ENCODE assay signal across 14 mouse cellular contexts in genomic region chr8:57361003-57361805, GRCm38 (mm10). TPM values are rescaled to one million over a fixed set of nuclear protein-coding genes. Genes with fewer than 3 reads are reported as not detected.
A peak's percentile ranks its signal among the peaks of the same experiment; 100 is the strongest.
DNase-seq lines count a peak whose midpoint lies in the region; ATAC-seq and TF ChIP-seq lines count a peak whose summit lies in the region.
"Had no signal": no experiment of that assay in that cellular context is flagged by ENCODE, and none has a peak within 500 bp of the region (broad histone marks: within the 10 kb centered on the region; RNA-seq: fewer than 3 reads in every experiment).

No protein-coding gene starts in this region.

- H3K27me3 ChIP-seq in liver, adult 2 months (ENCODE audit: control insufficient read depth, insufficient read depth, low read length) = no peaks in the 10 kb centered on the region
- no peaks in the 10 kb centered on the region for H3K27me3 ChIP-seq in liver, embryonic 11.5 days (replicated peaks; ENCODE audit: control insufficient read depth, insufficient read depth, low read length)
- H3K27me3 ChIP-seq in heart, embryonic 15.5 days = no peaks in the 10 kb centered on the region
- H3K27me3 ChIP-seq in hindbrain, embryonic 10.5 days (ENCODE audit: insufficient read depth, poor library complexity, severe bottlenecking) = 0 out of 2 replicates have a peak, but pooled peaks cover 2% of the 10 kb centered on the region
- H3K27me3 ChIP-seq: forebrain, embryonic 12.5 days had no signal

- H3K36me3 ChIP-seq in liver, adult 2 months (ENCODE audit: control insufficient read depth, insufficient read depth, low read length) = no peaks in the 10 kb centered on the region
- H3K36me3 ChIP-seq in liver, embryonic 11.5 days (ENCODE audit: control insufficient read depth, insufficient read depth, low read length) = no peaks in the 10 kb centered on the region
- H3K36me3 ChIP-seq in heart, embryonic 15.5 days = no peaks in the 10 kb centered on the region
- H3K36me3 ChIP-seq in hindbrain, embryonic 10.5 days = no peaks in the 10 kb centered on the region
- H3K36me3 ChIP-seq: forebrain, embryonic 12.5 days had no signal

- no peaks in the 10 kb centered on the region for H3K79me2 ChIP-seq in liver, adult 2 months (ENCODE audit: control insufficient read depth, insufficient read depth, low read length)

- ATAC-seq in liver, embryonic 11.5 days (replicated peaks; ENCODE audit: low FRiP score) = no peak
- peak; percentile 80 for ATAC-seq in heart, embryonic 15.5 days (replicated peaks; ENCODE audit: insufficient number of reproducible peaks, insufficient read depth, low FRiP score, low read depth)

- DNase-seq in liver, adult 2 months (ENCODE audit: extremely low read depth, low read depth, low spot score) = peak; percentile 6
- DNase-seq in liver, embryonic 11.5 days (ENCODE audit: low spot score) = no peak
- DNase-seq in kidney, postnatal 36 days = peak; percentile 43 to 44
- DNase-seq in skeletal muscle tissue, adult 2 months (ENCODE audit: low read depth, low spot score) = peak; percentile 3
- no peak for DNase-seq in urinary bladder, adult 2 months (ENCODE audit: low spot score)
- no peak for DNase-seq in hindbrain, embryonic 10.5 days (ENCODE audit: low spot score)
- DNase-seq: layer of hippocampus, adult 9-11 months; midbrain, embryonic 14.5 days; thymus, postnatal 14 days had no signal

- no peak overlapping the region for H3K4me3 ChIP-seq in liver, adult 2 months (ENCODE audit: insufficient read depth, low read depth, low read length)
- H3K4me3 ChIP-seq in liver, embryonic 11.5 days (ENCODE audit: low read depth, low read length) = no peak overlapping the region
- no peak overlapping the region for H3K4me3 ChIP-seq in heart, embryonic 15.5 days
- no peak overlapping the region for H3K4me3 ChIP-seq in hindbrain, embryonic 10.5 days
- H3K4me3 ChIP-seq: forebrain, embryonic 12.5 days had no signal

- no peak for TF ChIP-seq CTCF in liver, adult 2 months (IDR thresholded peaks at IDR 0.05; ENCODE audit: low read depth, low read length)

- no peak overlapping the region for H3K9ac ChIP-seq in liver, adult 2 months (ENCODE audit: low read depth, low read length)
- no peak overlapping the region for H3K9ac ChIP-seq in liver, embryonic 11.5 days (ENCODE audit: low read depth, low read length)
- no peak overlapping the region for H3K9ac ChIP-seq in heart, embryonic 15.5 days
- H3K9ac ChIP-seq: forebrain, embryonic 12.5 days; liver, embryonic 14.5 days had no signal

- no peaks in the 10 kb centered on the region for H3K9me3 ChIP-seq in liver, embryonic 11.5 days (ENCODE audit: control insufficient read depth, low read length)
- no peaks in the 10 kb centered on the region for H3K9me3 ChIP-seq in heart, embryonic 15.5 days (replicated peaks)
- H3K9me3 ChIP-seq in hindbrain, embryonic 10.5 days = 0 out of 2 replicates have a peak, but pooled peaks cover 4% of the 10 kb centered on the region
- H3K9me3 ChIP-seq: forebrain, embryonic 12.5 days had no signal

- no peak overlapping the region for H3K27ac ChIP-seq in liver, adult 2 months (replicated peaks; ENCODE audit: insufficient read depth, low read depth, low read length)
- no peak overlapping the region for H3K27ac ChIP-seq in liver, embryonic 11.5 days (ENCODE audit: low read depth, low read length)
- H3K27ac ChIP-seq in heart, embryonic 15.5 days = peak overlapping the region; percentile 57
- no peak overlapping the region for H3K27ac ChIP-seq in hindbrain, embryonic 10.5 days
- H3K27ac ChIP-seq: forebrain, embryonic 12.5 days; liver, embryonic 14.5 days had no signal

- 61% methylated on average over 8 of the region's 8 CpGs for WGBS in liver, adult 2 months
- WGBS in liver, embryonic 11.5 days = 62% methylated on average over 8 of the region's 8 CpGs
- WGBS in heart, embryonic 15.5 days = 39% methylated on average over 8 of the region's 8 CpGs
- 74% methylated on average over 8 of the region's 8 CpGs for WGBS in hindbrain, embryonic 10.5 days

- H3K4me1 ChIP-seq in liver, adult 2 months (ENCODE audit: control insufficient read depth, insufficient read depth, low read length) = no peaks in the 10 kb centered on the region
- H3K4me1 ChIP-seq in liver, embryonic 11.5 days (replicated peaks; ENCODE audit: control insufficient read depth, insufficient read depth, low read length) = no peaks in the 10 kb centered on the region
- peaks cover 29% of the 10 kb centered on the region for H3K4me1 ChIP-seq in heart, embryonic 15.5 days (replicated peaks)
- no peaks in the 10 kb centered on the region for H3K4me1 ChIP-seq in hindbrain, embryonic 10.5 days (replicated peaks)
- H3K4me1 ChIP-seq: forebrain, embryonic 12.5 days had no signal

- TF ChIP-seq POLR2A in liver, adult 2 months (IDR thresholded peaks at IDR 0.05; ENCODE audit: extremely low read depth, insufficient read depth, low read length) = no peak

- H3K4me2 ChIP-seq in liver, embryonic 11.5 days = no peak overlapping the region
- H3K4me2 ChIP-seq in heart, embryonic 15.5 days = peak overlapping the region; percentile 4; the same call in 1 of the 2 replicates
- H3K4me2 ChIP-seq: forebrain, embryonic 12.5 days had no signal

RNA-seq across cellular contexts. Expression of gene Hand2, which starts 40.4 kb away (rescaled TPM):
- total RNA-seq in liver, adult 2 months (2014; rRNA removed) = 1.9 and 2.0 TPM in 2 replicates
- 3.9 and 4.1 TPM in 2 replicates for polyA plus RNA-seq in liver, adult 2 months (2012; rRNA removed)
- polyA plus RNA-seq in liver, embryonic 11.5 days (2014; fragmentation: Nextera tagmentation; extraction: Ambion mirVana) = 5.4 TPM in 2 replicates
- polyA plus RNA-seq in heart, embryonic 15.5 days (2015; fragmentation: Nextera tagmentation; extraction: Ambion mirVana) = 8.7 and 11.8 TPM in 2 replicates
- polyA plus RNA-seq in urinary bladder, adult 2 months (2012; rRNA removed) = 32.1 and 34.9 TPM in 2 replicates
- polyA plus RNA-seq in hindbrain, embryonic 10.5 days (2016; fragmentation: Nextera tagmentation; extraction: Ambion mirVana) = 0.20 TPM in 1 of 2 replicates, not detected in the other
- total RNA-seq: neutrophil, adult 5-6 weeks had no signal
- polyA plus RNA-seq: forebrain, embryonic 12.5 days; hindbrain, embryonic 11.5 days; midbrain, embryonic 14.5 days had no signal

Comparison
In these comparisons a context has a peak if more than half of its experiments do, and no peak if none do; other contexts are left out.
1. DNase-seq: peak in liver, adult 2 months (single experiment), kidney, postnatal 36 days (2 of 2) and skeletal muscle tissue, adult 2 months (single experiment); none in liver, embryonic 11.5 days (single experiment), urinary bladder, adult 2 months (single experiment) and hindbrain, embryonic 10.5 days (single experiment).